Mouse (Mus musculus): ENCODE results near the gene Sertad2.

Sertad2 gene

DNA sequence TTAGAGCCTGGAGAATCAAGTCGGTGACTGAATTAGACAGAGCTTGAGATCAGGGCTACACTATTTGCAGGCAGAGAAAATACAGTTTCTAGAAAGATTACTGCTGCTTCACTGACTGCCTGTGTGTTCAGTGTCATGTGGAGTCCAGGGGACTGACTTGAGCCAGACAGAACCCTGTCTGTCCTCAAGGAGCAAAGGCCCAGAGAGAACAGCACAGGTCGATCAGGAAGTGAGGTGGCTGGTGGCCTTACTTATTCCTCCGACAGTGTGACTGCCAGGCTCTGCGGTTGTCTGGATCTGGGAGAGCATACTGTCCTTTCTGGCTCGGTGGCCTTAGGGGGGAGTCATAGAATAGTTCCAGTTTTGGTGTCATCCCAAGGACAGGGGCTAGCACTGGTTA is 137.7 kb downstream of the Sertad2 start:
- no peak for DNase-seq (ENCODE audit: low read depth, low spot score)

DNA sequence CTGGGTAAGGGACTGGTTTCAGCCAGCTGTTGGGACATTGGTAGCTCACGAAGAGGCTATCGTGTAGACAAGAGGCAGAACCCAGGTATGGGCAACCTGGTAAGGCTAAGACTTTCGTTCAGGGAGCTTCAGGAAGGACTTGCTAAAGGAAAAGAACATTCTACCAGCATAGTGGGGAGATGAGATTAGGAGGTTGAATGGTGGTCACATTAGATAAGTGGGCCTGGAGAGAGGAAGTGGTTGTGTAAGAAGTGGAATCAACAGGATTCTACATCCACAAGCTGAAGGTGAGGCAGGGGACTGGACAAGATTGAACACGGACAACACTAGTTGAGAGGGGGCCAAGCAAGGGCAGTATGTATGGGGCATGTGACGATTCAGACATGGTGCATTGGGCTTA is 138.6 kb downstream of the Sertad2 start:
- DNase-seq (ENCODE audit: low read depth, low spot score) = no peak

DNA sequence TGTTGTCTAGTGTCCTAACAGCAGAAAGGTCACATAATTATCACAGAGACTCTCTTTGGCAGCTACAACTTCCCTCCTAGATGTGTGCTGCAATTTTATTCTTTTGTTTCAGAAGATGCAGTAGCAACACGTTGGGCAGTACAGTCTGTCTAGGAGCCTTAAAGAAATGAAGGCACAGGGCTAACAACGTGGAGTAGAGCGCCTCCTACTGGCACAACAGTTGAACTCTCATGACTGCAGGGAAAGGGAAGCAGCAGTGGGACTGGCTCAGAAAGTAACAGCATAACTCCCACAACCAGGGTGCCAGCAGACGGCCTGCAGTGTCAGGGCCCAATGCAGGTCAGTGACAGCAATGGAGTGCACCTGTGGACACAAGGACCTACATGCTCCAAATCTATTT is 147.9 kb downstream of the Sertad2 start:
- DNase-seq (ENCODE audit: low read depth, low spot score) = peak; percentile 61
